Mouse (Mus musculus) liver, postnatal 0 days (tissue): ENCODE data around the gene Id2.

Source experiments
- CTCF ChIP-seq: sonication (generic); IDR thresholded peaks from 2 replicates; pipeline ENCODE4 v1.5.1; 2016; ENCODE audit warnings: antibody characterized with exemption, low read depth
- EP300 ChIP-seq: IDR thresholded peaks from 2 replicates; pipeline ENCODE4 v1.6.1; 2016; ENCODE audit warnings: antibody characterized with exemption, low read depth, mild to moderate bottlenecking

DNA sequence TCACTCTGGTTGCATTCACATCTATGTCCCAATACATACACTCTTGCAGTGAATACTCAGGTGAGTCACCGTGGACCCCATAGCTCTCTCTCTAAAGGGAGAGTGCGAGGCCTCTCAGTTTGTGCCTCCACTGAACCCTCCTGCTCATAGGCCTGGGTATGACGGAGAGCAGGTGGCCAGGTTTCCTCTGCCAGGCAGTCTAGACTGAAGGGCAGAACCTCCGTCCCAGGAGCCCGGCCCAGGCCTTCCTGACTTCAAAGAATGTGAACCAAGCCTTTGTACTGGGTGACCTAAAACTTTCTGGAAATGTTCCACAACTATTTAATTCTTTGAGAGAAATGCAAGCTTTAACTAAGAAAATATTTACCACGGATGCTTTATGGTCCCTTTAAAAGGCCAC lies 7.0 kb upstream of the Id2 start:
- TF ChIP-seq CTCF (no peak), EP300 (no peak)
